Mouse (Mus musculus) neural tube, embryonic 12.5 days (tissue): ENCODE measurements around the gene Appbp2. TPM values are rescaled to one million over a fixed set of nuclear protein-coding genes. Genes with fewer than 3 reads are reported as not detected.
A peak's percentile ranks its signal among the peaks of the same experiment; 100 is the strongest.

ENCODE experiments used
- ATAC-seq: fragments of 200-750 bp; cut with Nextera tagmentation; 2 replicates; pipeline ENCODE4 v1.8.0; 2017; ENCODE audit warnings: low read depth, mild to moderate bottlenecking, moderate TSS enrichment, moderate library complexity; ENCODE audit not compliant: low FRiP score
- H3K27ac ChIP-seq: fragments of 300-500 bp; sonication (generic); 2 replicates; pipeline ENCODE4 v1.5.1; 2016
- H3K27me3 ChIP-seq: fragments of 300-500 bp; sonication (generic); replicated peaks from 2 replicates; pipeline ENCODE4 v1.6.1; 2016; ENCODE audit warnings: mild to moderate bottlenecking
- H3K36me3 ChIP-seq: fragments of 300-500 bp; sonication (generic); 2 replicates; pipeline ENCODE4 v1.6.1; 2016; ENCODE audit warnings: mild to moderate bottlenecking
- H3K4me1 ChIP-seq: fragments of 300-500 bp; sonication (generic); 2 replicates; pipeline ENCODE4 v1.6.1; 2016
- H3K4me2 ChIP-seq: fragments of 300-500 bp; sonication (generic); replicated peaks from 2 replicates; pipeline ENCODE4 v1.6.1; 2016; ENCODE audit warnings: mild to moderate bottlenecking
- H3K4me3 ChIP-seq: fragments of 300-500 bp; sonication (generic); 2 replicates; pipeline ENCODE4 v1.5.1; 2016
- H3K9ac ChIP-seq: fragments of 300-500 bp; sonication (generic); 2 replicates; pipeline ENCODE4 v1.6.1; 2016; ENCODE audit warnings: mild to moderate bottlenecking
- H3K9me3 ChIP-seq: fragments of 300-500 bp; sonication (generic); 2 replicates; pipeline ENCODE4 v1.6.1; 2016; ENCODE audit warnings: mild to moderate bottlenecking
- WGBS: fragments of 180-500 bp; shearing (Covaris S2); methylation state at CpG from one replicate; pipeline ENCODE4 v1.1.7; 2016; 5-methylcytosine and 5-hydroxymethylcytosine counted together
- polyA plus RNA-seq: library from polyadenylated mRNA; unstranded; fragments of >200 nt; fragmentation: Nextera tagmentation; extraction: Ambion mirVana; gene quantifications from 2 replicates; pipeline ENCODE4 v1.2.1, GENCODE M21; 2016

Gene Appbp2
- polyA plus RNA-seq, 1 experiment from 2014 or later = 54.6 TPM

GRCm38 (mm10) chr11:85138776-85139474, 96.0 kb downstream of the Appbp2 start:
- Histone ChIP-seq H3K4me2 (peak overlapping the region; percentile 60), H3K27me3 (no peaks in the 10 kb centered on the region), H3K36me3 (no peaks in the 10 kb centered on the region), H3K4me3 (peak overlapping the region; percentile 79), H3K9ac (peak overlapping the region; percentile 87), H3K4me1 (0 out of 2 replicates have a peak, but pooled peaks cover 5% of the 10 kb centered on the region), H3K27ac (peak overlapping the region; percentile 76), H3K9me3 (no peaks in the 10 kb centered on the region)
- 2% methylated on average over 17 of the region's 17 CpGs for WGBS
- ATAC-seq = no peak; the same call in 1 of the 2 replicates

Other genes with a start within 250 kb of the Appbp2 start
- gene Usp32, start 95.0 kb downstream of the Appbp2 start, polyA plus RNA-seq = 9.1 and 9.4 TPM in 2 replicates
- gene 1700125H20Rik, start 64.7 kb downstream of the Appbp2 start, polyA plus RNA-seq = 0.49 and 0.73 TPM in 2 replicates
- 28.1 and 30.8 TPM in 2 replicates for gene Ppm1d, start 76.1 kb upstream of the Appbp2 start, polyA plus RNA-seq
- 34.5 and 38.2 TPM in 2 replicates for gene Bcas3, start 118.0 kb upstream of the Appbp2 start, polyA plus RNA-seq